Mouse (Mus musculus) midbrain, embryonic 14.5 days (tissue): ENCODE measurements around the gene Myod1. TPM values are rescaled to one million over a fixed set of nuclear protein-coding genes. Genes with fewer than 3 reads are reported as not detected.

ENCODE experiments used
- ATAC-seq: fragments of 200-750 bp; cut with Nextera tagmentation; 2 replicates; pipeline ENCODE4 v1.8.0; 2017; ENCODE audit warnings: moderate number of reproducible peaks, moderate library complexity; ENCODE audit not compliant: low FRiP score, low TSS enrichment
- DNase-seq: peaks from one replicate; pipeline ENCODE4 v3.0.0-alpha.2; 2015
- H3K27ac ChIP-seq: fragments of 300-500 bp; sonication (generic); replicated peaks from 2 replicates; pipeline ENCODE4 v1.5.1; 2014; ENCODE audit warnings: mild to moderate bottlenecking, low read depth, low read length, moderate library complexity
- H3K27me3 ChIP-seq: fragments of 300-500 bp; sonication (generic); 2 replicates; pipeline ENCODE4 v1.6.1; 2014; ENCODE audit warnings: low read length, control low read depth, mixed read lengths; ENCODE audit not compliant: control insufficient read depth, insufficient read depth
- H3K36me3 ChIP-seq: fragments of 300-500 bp; sonication (generic); 2 replicates; pipeline ENCODE4 v1.6.1; 2014; ENCODE audit warnings: low read length, control low read depth; ENCODE audit not compliant: control insufficient read depth, insufficient read depth
- H3K4me1 ChIP-seq: fragments of 300-500 bp; sonication (generic); 2 replicates; pipeline ENCODE4 v1.6.1; 2014; ENCODE audit warnings: mild to moderate bottlenecking, antibody characterized with exemption, low read length, control low read depth; ENCODE audit not compliant: control insufficient read depth, insufficient read depth
- H3K4me2 ChIP-seq: fragments of 300-500 bp; sonication (generic); 2 replicates; pipeline ENCODE4 v1.6.1; 2014; ENCODE audit warnings: mild to moderate bottlenecking, low read length, moderate library complexity
- H3K4me3 ChIP-seq: fragments of 300-500 bp; sonication (generic); replicated peaks from 2 replicates; pipeline ENCODE4 v1.5.1; 2014; ENCODE audit warnings: low read depth, low read length
- H3K9ac ChIP-seq: fragments of 300-500 bp; sonication (generic); replicated peaks from 2 replicates; pipeline ENCODE4 v1.6.1; 2014; ENCODE audit warnings: mild to moderate bottlenecking, low read length, moderate library complexity
- H3K9me3 ChIP-seq: fragments of 300-500 bp; sonication (generic); 2 replicates; pipeline ENCODE4 v1.6.1; 2016; ENCODE audit warnings: low read length, control low read depth, mixed read lengths; ENCODE audit not compliant: control insufficient read depth
- WGBS: fragments of 180-500 bp; shearing (Covaris S2); extraction: QIAGEN DNeasy Blood & Tissue Kit; methylation state at CpG from one replicate; pipeline ENCODE4 v1.1.7; 2014; 5-methylcytosine and 5-hydroxymethylcytosine counted together
- polyA plus RNA-seq: library from polyadenylated mRNA; unstranded; fragments of >200 nt; fragmentation: Nextera tagmentation; extraction: Ambion mirVana; gene quantifications from 2 replicates; pipeline ENCODE4 v1.2.1, GENCODE M21; 2014

Myod1 gene
- polyA plus RNA-seq, 1 experiment from 2014 or later: not detected

DNA sequence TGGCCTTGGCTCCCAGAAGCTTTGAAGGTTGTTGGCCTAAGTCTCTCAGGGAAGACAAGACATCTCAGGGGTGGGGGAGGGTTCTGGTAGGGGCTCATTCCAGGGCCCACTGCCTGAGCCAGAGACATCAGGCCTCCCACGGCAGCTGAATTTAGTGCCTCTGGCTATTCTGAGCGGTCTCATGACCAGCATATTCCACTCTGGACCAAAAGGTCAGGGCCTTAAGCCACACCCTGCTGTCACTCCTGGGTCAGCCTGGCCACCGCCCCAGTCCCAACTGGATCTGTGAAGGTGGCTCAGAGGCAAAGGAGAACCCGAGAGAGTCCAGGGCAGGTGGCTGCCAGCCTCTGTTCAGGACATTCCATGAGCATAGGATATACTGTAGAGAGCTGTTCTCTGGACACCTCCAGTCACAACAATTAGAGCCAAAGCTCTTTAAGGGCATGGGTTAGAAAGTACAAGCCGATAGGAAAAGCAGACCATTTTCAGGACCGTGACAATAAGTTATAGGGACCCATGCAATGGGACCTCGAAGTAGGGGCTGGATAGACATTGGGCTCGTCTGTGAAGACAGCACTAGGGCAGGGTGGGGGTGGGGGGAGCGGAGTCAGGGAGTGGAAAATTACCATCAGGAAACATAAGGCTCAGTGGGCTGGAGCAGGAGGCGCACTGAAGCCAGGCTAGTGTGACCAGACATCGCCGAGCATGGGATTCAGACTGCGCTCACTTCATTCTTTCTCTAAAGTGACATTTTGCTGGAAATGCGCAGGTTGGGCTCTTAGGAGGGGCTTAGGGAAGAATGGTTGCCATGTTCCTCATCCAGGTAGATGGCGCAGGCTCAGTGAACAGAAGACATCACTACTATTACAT, 27.6 kb downstream of the Myod1 start:
- 78% methylated on average over 15 of the region's 15 CpGs for WGBS
- no peaks in the 10 kb centered on the region for H3K9me3 ChIP-seq

DNA sequence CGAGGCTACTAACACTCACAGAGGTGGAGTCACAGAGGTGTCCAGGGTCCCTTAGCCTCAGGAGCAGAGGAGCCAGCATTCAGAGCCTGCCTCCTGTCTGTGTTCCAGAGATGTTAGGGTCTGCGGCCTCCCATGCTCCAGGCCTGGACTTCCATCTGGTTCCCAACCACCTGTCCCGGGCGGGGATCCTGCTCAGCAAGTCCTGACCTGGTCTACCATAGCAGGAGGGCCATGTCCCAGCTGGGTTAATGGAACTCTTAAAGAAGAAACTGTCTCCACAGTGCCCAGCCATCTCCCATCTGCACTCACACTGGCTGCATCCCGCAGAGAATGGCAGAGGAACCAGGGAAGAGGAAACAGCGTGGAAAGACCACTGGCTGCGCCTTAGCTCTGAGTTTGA, 28.5 kb downstream of the Myod1 start:
- H3K4me1 ChIP-seq: peaks cover 23% of the 10 kb centered on the region
- H3K27ac ChIP-seq: no peak overlapping the region
- DNase-seq (no peak), ATAC-seq (no peak)
- no peaks in the 10 kb centered on the region for H3K27me3 ChIP-seq
- no peak overlapping the region for H3K4me2 ChIP-seq
- H3K9me3 ChIP-seq: no peaks in the 10 kb centered on the region
- no peak overlapping the region for H3K9ac ChIP-seq
- no peaks in the 10 kb centered on the region for H3K36me3 ChIP-seq
- no peak overlapping the region for H3K4me3 ChIP-seq
- 82% methylated on average over 7 of the region's 7 CpGs for WGBS

More for the DNA sequence above, 27.6 kb downstream of the Myod1 start:
- no peak for DNase-seq
- peaks cover 32% of the 10 kb centered on the region for H3K4me1 ChIP-seq
- no peak overlapping the region for H3K27ac ChIP-seq
- ATAC-seq: no peak
- H3K4me2 ChIP-seq: no peak overlapping the region
- H3K27me3 ChIP-seq: peaks cover 3% of the 10 kb centered on the region; the same call in 1 of the 2 replicates
- H3K9ac ChIP-seq: no peak overlapping the region
- no peak overlapping the region for H3K4me3 ChIP-seq
- no peaks in the 10 kb centered on the region for H3K36me3 ChIP-seq

DNA sequence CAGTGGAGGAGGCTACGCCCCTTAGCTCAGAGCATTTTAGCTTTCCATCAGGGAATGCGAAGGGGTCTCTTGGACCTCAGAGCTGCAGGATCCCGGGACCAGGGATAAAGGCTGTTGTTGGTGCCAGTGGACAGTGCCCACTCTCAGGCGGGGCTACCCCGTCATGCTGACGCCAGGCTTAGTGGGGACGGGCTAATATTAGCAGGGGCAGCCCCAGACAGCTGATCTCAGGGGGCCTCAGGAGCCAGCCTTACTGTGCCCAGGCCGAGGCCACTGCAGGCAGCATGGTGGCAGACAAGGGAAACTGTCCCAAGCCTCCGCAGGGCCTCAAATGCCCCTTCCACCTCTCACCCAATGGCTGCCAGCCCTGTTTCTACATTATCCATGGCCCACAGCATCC, 32.3 kb downstream of the Myod1 start:
- Histone ChIP-seq H3K4me3 (no peak overlapping the region), H3K4me1 (no peaks in the 10 kb centered on the region), H3K9me3 (no peaks in the 10 kb centered on the region), H3K9ac (no peak overlapping the region), H3K36me3 (no peaks in the 10 kb centered on the region), H3K27me3 (no peaks in the 10 kb centered on the region), H3K27ac (no peak overlapping the region), H3K4me2 (no peak overlapping the region)
- ATAC-seq (no peak), DNase-seq (no peak)
- WGBS: 89% methylated on average over 9 of the region's 9 CpGs

DNA sequence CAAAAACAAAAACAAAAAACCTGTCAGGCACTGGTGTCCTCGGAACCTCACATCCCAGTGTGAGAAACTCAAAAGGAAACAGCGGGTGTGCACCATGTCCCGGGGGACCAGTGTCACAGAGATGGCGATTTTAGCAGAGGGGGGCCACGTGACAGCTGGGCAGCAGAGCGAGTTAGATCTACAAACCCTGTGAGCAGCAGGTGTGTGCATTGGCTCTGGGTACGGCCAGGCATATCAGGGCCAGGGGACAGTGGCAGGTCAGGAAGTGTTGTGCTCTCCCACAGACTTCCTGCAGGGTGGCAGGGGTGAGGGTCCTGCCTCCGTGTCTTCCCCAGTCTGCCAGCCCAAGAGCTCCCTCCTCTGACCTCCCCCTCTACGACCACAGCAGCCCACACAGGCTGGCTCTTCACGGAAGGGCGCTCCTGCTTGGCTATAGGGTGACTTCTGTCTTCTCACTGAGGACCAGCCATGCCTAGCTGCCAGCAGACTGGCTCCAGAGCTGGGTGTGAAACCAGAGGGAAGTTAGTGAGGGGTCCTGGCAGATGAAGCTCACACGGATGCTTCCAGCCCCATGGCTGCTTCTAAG, 33.0 kb downstream of the Myod1 start:
- DNase-seq: no peak
- H3K27ac ChIP-seq: no peak overlapping the region
- no peaks in the 10 kb centered on the region for H3K9me3 ChIP-seq
- no peak overlapping the region for H3K9ac ChIP-seq
- 29% methylated on average over 12 of the region's 12 CpGs for WGBS
- no peaks in the 10 kb centered on the region for H3K4me1 ChIP-seq
- H3K27me3 ChIP-seq: no peaks in the 10 kb centered on the region
- no peak overlapping the region for H3K4me2 ChIP-seq
- no peak overlapping the region for H3K4me3 ChIP-seq
- no peak for ATAC-seq
- no peaks in the 10 kb centered on the region for H3K36me3 ChIP-seq

DNA sequence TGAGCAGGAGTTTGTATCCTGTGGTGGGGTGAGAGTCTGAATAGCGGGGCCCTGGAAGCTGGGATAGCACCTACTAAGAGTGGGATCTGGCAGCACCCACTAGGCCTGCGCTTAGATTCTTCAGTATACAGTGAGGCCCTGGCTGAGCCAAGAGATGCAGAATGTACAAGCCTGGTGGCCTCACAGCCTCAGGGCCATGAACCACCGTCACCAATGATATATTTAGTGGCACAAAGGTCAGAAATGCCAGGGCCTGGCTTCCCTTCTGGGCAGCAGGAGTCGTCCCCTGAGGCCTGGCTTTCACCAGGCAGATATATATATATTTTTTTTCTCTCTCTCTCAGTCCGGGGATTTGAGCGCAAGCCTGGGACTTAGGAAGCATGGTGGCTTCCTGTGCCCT, 34.5 kb downstream of the Myod1 start:
- Histone ChIP-seq H3K36me3 (no peaks in the 10 kb centered on the region), H3K4me1 (0 out of 2 replicates have a peak, but pooled peaks cover under 1% of the 10 kb centered on the region), H3K27me3 (no peaks in the 10 kb centered on the region), H3K4me2 (no peak overlapping the region), H3K9ac (no peak overlapping the region), H3K27ac (no peak overlapping the region), H3K9me3 (no peaks in the 10 kb centered on the region), H3K4me3 (no peak overlapping the region)
- WGBS: 93% methylated on average over 6 of the region's 6 CpGs
- no peak for ATAC-seq
- DNase-seq: no peak

DNA sequence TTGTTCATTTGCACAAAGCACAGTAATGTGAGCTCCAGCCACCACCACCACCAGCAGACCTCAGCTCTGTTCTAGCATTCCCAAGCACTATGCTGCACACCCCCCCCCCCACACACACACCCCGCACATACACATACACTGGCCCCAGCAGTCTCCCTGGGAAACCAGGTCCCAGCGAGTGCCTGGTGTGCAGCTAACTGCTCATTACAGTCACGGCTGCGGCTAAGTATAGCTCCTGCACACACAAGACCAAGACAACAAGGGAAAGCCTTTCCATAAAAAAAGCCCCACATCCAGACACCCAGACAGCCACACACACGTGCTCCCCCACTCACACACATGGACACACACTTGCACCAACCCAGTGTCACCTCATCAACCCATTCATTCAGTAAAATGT, 36.5 kb downstream of the Myod1 start:
- no peak for DNase-seq
- no peak overlapping the region for H3K9ac ChIP-seq
- no peaks in the 10 kb centered on the region for H3K27me3 ChIP-seq
- H3K4me3 ChIP-seq: no peak overlapping the region
- no peak overlapping the region for H3K27ac ChIP-seq
- H3K9me3 ChIP-seq: no peaks in the 10 kb centered on the region
- no peak overlapping the region for H3K4me2 ChIP-seq
- 79% methylated on average over 5 of the region's 5 CpGs for WGBS
- no peak for ATAC-seq
- H3K36me3 ChIP-seq: no peaks in the 10 kb centered on the region
- peaks cover 10% of the 10 kb centered on the region; the same call in 1 of the 2 replicates for H3K4me1 ChIP-seq

DNA sequence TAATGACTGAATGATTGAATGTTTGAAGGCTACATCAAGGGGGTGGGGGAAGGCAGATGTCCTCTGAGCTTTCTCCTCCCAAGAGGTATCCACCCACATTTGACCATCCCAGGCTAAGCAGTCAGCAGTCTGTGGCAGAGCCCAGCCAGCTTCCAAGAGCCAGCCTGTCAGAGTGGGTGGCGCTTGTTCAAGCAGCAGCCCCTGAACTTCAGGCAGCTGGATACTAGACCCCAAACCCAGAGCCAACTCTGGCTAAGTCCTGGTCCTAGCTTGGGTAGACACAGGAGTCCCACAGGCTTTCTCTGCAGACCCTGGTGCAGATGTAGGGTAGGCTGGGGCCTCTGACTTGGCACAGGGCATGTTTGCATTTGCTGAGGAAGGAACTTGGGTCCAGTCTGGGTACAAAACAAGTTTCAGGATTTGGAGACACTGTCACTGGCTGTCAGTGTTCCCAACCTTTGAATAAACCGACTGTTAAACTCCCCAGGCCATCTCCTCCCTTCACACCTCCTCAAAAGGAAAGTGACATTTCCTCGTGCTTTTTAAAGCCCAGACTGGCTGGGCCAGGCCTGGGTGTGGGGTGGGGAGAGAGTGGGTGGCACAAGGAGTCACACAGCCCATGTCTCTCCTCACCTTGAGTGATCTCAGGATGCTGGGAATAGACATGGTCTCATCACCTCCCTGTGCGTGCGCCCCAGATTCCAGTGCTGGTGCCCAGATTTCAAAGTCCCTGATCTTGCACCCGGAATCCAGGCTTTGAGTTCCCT, 37.9 kb downstream of the Myod1 start:
- DNase-seq (no peak), ATAC-seq (no peak)
- Histone ChIP-seq H3K36me3 (no peaks in the 10 kb centered on the region), H3K4me3 (no peak overlapping the region), H3K9ac (no peak overlapping the region), H3K4me2 (no peak overlapping the region), H3K27me3 (no peaks in the 10 kb centered on the region), H3K27ac (no peak overlapping the region), H3K9me3 (no peaks in the 10 kb centered on the region), H3K4me1 (peaks cover 10% of the 10 kb centered on the region; the same call in 1 of the 2 replicates)
- 76% methylated on average over 6 of the region's 6 CpGs for WGBS

DNA sequence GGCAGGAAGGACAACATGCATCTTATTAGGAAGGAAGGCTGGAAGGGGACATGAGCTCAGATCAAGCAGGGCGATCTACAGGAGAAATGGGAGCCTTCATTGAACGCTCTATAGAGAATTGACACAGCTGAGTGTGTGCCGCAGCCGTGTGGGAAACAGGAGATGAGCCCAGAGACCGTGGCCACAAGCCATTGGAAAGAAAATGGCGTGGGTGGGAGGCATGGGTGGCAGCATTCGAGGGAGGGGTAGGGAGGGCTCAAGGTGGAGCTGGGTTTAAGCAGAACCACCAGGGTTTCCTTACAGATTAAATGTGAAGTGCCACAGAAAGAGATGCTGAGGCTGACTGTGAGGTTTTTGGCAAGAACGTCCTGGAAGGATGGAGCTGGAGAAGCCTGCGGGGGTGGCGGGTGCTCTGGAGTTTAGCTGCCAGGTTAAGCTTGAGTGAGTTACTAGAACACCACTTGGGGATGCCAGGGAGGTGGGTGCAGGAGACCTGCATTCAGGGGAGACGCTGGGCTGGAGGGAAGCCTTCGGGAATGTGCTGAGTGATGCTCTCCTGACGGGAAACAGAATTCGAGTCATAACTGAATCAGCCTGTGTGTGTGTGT, 39.6 kb downstream of the Myod1 start:
- H3K4me3 ChIP-seq: no peak overlapping the region
- DNase-seq (no peak), ATAC-seq (no peak)
- no peak overlapping the region for H3K4me2 ChIP-seq
- H3K4me1 ChIP-seq: peaks cover 11% of the 10 kb centered on the region; the same call in 1 of the 2 replicates
- no peak overlapping the region for H3K27ac ChIP-seq
- H3K9ac ChIP-seq: no peak overlapping the region
- H3K9me3 ChIP-seq: no peaks in the 10 kb centered on the region
- no peaks in the 10 kb centered on the region for H3K36me3 ChIP-seq
- H3K27me3 ChIP-seq: no peaks in the 10 kb centered on the region
- WGBS: 74% methylated on average over 14 of the region's 14 CpGs
